Mouse (Mus musculus): ENCODE data around the gene Slc25a44.

The Slc25a44 gene

DNA sequence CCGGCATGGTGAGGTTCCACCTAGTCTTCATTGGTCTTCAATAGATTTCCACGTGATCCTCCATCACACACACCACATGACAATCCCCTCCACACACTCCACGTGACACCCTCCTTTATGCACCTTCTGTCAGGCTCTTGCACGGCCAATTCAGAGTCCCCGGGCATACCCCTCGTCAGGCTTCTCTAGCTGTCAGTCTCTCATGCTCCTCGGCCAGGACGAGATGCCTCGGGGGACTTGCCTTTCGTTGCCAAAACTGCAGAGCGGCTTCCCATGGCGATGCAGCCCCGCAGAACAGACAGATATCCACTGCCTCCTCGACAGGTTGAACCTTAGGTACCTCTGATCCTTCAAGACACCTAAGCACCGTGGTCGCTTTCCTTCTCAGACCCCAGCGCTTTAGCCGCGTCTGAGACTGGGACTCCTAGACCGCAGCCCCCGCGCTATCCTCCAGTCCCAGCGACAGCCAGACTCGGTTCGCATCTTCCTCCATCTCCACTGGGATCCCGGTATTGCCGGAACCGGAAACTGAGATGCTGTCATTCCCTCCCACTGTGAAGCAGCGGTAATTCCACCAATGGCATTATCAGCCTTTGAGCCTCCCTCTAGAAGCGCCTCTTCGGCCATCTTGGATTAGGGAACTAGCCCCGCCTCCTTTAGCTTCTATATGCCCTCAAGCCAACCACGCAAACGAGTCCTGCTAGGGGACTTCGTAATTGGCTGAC, at the start of gene Slc25a44:
Gene Slc25a44 (minus strand): TSS at position 535 of the 725 bp plus-strand sequence.
- peak; percentile 90 for DNase-seq (ENCODE audit: low spot score)

DNA sequence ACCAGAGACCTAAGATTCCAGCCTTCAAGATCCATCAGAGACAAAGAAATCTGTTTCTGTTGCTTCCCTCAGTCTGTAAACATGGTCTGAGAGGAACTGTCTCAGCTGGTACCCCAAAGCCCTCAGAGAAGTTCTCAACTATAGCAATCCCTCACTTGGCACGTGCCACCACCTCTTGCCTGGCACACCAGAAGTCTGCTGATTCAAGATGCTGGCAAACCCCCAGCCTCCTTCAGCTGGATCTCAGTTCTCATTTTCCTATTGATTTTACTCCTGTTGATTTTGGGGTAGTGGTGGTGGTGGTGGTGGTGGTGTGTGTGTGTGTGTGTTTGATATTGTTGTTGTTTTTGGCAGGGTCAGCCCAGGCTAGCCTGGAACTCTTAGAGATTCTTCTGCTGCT, 48.6 kb upstream of the Slc25a44 start:
- no peak for DNase-seq (ENCODE audit: low spot score)

DNA sequence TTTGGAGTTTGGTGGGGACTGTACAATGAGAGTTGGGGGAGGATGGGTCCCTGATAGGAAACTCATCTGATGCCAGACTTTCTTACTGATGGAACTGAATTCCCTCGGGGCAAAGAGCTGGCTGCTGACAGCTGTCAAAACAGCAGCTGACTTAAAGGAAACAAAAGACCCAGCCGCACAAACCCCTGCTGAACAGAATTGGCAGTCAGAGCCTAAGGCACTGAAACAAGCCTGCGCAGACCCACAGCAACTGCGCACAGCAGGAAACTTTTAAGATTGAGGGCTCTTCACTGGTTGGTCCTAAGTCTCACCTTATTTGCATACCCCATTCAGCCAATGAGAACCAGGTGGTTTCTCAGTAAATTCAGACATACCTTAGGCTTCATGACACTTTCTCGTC, 48.1 kb upstream of the Slc25a44 start:
- no peak for DNase-seq (ENCODE audit: low spot score)

DNA sequence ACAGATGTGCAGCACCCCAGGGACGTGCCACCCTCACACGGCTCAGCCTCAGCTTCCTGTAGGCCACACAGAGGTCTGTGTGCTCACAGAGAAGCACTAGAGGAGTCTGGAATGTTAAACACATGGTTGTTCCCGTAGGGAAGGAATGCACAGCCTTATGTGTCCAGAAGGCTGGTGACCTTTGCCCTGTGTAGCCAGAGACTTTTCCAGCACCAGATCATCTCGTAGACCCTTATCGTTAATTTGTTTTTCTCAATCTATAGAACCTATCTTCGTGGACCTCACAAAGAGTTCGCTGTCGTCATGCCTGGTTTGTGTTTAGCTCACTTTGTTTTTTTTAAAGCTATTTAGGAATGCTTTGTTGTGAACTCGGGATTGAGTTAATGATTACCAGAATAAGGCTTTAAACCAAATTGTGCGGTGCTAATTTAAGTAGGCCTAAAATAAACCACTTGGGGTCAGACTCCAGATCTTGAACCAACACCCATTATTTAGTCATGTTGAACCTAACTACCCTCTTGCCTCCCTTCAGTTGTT, 46.1 kb upstream of the Slc25a44 start:
- no peak for DNase-seq (ENCODE audit: low spot score)

DNA sequence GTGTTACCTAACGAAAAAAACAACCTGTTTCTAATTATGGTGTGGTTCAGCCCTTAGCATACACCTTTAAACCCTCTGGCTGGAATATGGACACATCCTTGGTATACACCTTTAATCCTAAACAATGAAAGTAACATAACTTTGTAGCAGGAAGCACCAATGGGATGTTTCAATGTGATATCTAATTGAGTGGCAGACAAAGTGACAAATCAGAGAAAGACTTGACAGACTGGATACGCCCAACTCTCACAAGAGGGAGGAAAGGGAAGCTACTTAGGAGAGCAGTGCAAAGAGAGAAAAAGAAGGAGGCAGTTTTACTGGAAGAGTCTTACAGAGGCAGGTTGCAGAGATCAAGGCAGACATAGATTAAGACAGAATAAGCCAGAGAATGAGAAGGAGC, 44.5 kb upstream of the Slc25a44 start:
- DNase-seq (ENCODE audit: low spot score), result no peak

DNA sequence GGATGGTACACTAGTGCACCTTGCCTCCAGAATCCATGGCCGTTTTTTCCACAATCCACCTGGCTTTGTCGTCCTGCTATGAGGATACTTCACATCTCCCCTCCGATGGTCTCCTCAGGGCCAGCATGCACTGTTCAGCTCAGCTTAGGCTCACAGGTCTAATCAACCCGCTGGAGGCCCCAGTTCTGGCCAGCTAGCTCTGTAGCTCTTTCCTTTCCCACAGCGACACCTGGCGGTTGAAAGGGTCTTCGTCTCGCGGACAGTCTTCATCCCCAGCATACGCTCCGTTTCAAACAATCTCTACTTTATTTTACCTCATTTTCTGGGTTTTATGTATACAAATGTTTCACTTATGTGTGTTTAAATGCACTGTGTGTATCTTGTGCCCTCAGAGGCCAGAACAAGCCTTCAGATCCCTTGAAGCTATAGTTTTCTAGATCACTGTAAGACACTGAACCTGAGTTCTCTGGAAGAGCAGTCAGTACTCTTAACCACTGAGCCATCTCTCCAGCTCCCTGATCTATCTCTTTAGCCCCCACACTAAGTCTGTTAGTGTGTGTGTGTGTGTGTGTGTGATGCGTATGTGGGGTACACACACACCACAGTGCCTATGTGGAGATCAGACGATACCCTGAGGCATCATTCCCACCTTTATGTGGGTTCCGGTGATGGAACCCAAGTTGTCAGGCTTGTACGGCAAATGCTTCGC, 42.3 kb upstream of the Slc25a44 start:
- peak; percentile 81 for DNase-seq (ENCODE audit: low spot score)

DNA sequence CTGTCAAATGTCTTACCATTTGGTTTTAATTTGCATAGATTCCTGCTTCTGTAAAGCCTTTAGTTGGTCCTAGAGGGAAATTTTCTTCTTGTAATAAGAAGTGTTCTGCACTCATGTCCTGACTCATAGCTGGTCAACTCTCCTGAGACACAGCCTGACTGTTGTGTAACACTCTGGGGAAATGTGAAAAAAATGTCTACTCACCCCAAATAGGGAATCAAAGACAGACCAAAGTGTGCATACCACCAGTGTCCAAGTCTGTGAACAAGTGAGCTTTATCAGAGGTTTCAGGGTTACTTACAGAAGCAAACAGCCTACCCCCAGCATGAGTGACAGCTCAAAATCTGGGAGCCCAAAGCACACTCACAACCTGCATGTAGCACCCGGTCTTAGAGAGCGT, 40.2 kb upstream of the Slc25a44 start:
- no peak for DNase-seq (ENCODE audit: low spot score)

DNA sequence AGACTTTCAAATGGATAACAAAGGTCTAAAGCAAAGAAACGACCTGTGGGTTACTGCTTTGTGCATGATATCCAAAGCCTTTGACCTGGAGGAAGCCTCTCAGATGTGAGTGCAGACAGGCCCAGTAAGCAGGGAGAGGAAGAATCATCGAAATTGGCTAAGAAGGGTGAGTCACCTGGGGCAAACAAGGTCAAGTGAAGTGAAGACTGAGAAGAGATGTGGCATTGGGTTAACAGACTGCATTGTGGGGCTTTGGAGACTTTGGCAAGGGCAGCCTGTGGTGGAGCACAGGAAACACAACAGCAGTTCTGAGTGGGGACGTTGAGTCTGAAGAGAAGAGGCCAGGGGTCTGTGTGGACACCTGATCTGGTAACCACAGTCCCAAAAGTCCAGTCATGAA, 39.5 kb upstream of the Slc25a44 start:
- no peak for DNase-seq (ENCODE audit: low spot score)

DNA sequence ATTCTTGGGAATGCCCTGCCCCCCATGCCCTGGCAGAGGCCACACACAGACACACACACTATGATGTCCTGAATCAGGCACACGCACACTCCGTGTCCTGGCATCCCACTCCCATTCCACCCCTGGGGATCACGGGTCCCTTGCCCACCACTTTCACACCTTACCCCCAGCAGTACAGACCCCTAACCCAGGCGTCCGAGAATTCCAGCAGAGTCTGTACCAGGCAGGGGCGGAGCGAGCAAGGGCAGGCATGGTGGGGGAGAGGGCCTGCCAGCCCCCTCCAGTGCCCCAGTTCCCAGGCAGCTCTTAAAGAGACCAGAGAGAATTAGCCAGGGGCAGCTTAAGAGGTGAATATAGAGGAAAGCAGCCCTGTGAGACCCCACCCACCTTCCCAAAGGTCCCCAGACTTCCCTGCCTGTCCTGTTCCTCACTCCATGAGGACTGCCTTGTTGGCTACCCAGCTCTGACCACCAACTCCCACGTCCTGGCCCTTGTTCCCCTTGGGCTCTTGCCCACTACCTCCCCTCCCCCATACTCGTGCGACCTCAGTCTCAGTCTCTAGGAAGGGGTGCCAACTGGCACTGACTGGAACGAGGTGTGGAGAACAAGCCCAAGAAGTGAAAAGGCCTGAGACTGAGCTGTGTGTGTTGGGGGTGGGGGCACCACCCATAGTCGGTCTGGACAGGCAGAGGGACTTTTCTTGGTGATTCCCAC, 36.2 kb upstream of the Slc25a44 start, which contains the start of gene Sema4a:
Gene Sema4a (minus strand): TSS at position 200 of the 714 bp plus-strand sequence.
- DNase-seq (ENCODE audit: low spot score), result no peak

DNA sequence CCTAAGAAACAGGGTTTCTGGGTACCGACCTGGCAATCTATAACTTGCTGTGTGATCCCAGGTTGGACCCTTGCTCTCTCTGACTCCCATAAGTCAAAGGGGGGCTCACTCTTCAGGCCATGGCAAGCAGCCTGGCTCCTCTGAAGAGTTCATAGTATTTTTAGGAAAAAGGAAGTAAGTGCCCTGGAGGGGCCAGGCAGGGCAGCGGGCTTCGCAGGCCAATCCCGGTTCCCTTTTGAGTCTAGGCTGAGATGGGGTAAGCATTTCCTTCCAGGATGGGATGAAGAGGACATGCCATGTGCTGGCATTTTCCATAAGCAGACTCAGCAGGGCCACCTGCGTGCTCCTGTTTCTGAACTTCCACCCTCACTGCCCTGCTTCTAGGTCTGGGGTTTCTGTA, 35.1 kb upstream of the Slc25a44 start:
- no peak for DNase-seq (ENCODE audit: low spot score)

DNA sequence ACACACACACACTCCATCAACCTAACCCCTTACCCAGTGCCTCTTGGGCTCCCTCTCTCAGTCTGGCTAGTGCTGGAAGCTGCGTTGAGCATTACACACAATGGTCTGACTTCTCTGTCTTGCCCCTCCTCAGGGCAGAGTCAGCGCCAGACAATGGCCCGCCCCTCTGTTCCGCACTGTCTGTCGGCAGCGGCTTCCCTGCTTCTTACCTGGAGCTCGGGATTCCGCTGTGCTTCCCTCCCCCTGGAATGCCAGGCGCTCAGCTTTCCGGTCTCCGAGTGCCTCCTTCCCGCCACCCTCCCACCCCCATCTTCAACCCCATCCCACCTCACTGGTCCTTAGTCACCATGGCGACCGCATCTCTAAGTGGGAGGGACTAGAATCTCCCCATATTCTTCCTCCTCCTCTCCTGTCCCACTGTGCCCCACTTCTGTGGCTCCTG, 33.9 kb upstream of the Slc25a44 start:
- DNase-seq (ENCODE audit: low spot score), result no peak

DNA sequence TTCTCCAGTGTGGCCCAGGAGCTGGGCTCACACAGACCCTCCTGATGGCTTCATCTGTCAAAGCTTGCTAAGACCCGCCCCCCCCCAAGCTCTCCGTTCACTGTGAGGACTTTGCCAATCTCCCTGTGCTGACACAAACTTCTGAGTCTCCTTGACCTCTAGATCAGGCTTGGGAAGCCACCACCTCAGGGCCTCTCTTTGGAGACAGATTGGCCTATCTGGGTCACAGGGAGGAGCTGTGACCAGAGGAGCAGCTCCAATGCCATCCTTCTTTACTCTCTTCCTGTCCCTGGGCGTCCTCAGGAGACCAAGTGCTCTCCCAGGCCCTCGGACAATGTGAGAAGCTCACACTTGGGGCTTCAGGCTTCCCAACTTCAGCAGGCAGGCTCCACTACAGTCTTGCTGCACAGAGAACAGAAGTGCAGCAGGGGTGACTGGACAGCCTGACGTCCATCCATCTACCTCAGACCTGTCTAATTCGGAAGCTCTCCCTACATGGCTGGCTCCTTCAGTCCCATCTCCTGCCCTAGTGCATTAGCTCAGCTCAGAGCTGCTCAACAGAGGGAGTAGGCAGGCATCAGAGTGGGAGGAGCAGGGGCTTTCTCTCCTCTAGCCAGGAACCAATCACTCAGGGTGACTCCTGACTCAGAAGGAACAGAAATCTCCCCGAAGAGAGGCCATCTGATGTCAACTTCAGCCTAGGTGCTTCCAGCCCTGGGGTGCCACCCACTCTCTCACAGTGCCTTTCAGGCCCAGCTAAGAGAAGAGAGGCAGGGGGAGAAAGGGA, 32.0 kb upstream of the Slc25a44 start:
- DNase-seq (ENCODE audit: low spot score), result no peak

DNA sequence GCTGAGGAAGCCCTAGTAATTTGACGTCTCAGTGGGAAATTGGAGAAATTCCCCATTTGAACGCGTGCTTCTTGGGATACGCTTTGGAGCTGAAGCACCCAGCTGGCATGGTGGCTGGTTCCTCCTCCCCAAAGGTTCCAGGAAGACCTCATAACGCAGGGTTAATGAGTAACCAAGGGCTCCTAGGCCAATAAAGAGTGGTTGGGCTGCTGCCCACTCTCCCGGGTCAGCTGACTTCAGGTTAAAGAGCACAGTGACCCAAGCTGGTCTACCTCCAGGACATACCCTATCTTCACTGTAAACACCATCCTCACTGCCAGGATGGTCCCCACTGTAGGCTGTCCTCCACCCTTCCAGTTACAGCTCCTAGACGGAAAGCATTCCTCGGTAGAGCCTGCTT, 31.4 kb upstream of the Slc25a44 start:
- DNase-seq (ENCODE audit: low spot score), result no peak

DNA sequence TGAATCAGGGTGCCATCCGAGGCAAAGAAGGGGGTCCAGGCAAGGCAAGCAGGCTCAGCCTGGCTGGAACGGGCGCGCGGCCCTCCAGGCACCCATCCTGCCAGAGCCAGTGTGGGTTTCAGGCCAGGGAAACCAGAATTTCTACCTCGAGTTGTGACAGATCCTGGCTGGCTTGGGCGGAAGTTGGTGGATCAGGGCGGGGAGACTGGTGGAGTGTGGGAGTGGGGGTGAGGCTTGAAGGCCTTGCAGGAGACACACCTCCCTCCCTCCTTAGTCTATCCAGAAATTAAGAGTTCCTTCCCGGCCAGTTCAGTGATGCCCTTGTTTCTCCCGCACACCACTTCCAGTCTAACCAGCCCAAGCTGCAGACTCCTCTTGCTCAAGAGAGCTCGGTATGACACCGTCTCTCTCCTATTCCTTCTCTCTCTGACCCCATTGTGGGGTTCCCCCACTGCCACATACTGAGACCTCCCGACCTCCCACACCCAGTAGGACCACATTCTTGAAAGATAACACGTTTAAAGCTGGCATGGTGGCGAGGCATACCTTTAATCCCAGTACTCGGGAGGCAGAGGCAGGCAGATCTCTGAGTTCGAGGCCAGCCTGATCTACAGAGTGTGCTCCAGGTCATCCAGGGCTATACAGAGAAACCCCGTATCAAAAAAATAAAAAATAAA, 30.8 kb upstream of the Slc25a44 start:
- no peak for DNase-seq (ENCODE audit: low spot score)

DNA sequence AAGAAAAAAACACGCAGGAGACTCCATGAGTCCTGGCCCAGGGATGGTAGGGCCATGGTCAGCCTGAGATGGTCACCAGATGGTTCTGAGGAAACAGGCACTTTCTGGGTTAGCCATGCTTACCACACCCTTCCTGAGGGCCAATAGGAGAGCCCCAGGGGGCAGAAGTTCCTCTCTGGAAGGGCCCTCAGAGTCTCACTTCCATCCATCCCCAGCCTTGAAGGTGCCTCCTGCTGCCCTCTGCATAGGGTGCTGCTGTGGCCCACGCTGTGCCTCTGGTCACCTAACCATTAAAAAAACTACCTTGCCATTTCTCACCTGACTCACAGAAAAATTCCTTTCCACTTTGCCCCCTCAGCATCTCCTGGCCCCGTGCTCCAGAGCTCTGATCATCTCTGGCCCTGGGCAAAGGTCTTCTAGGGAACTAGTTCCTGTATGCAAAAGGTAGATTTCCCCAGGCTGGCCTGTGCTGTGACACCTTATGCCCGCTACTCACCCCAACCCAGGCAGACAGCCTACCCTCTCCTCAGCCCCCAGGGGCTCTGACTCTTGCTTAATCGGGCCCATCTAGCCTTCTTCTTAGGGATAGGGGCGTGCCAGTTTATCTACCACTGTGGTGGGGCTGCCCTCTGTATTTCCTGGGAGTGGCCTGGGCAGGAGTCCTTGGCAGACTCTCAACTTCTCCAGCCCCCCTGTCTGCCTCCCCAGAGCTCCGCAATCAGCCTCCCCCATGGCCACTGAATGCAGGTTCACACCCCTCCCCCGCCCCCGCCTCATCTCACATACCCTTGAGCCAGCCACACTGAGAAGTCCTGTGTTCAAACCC, 30.0 kb upstream of the Slc25a44 start:
- no peak for DNase-seq (ENCODE audit: low spot score)

DNA sequence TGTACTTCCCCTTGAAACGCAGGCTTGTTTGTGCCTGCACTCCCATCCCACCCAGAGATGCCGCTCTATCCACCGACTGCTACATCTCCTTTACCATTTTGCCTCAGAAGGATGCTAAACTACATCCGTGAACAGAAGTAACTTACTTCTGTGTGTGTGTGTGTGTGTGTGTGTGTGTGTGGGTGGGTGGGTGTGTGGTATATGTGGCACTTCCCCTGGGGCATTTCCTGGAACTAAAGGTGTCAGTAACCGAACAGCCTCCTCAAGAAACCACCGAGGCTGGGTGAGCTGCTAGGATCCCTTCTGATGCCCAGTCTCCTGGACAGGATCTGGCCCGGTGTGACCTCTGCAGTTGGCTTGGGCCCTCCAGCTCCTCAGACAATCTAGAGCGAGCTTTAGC, 29.0 kb upstream of the Slc25a44 start:
- no peak for DNase-seq (ENCODE audit: low spot score)

DNA sequence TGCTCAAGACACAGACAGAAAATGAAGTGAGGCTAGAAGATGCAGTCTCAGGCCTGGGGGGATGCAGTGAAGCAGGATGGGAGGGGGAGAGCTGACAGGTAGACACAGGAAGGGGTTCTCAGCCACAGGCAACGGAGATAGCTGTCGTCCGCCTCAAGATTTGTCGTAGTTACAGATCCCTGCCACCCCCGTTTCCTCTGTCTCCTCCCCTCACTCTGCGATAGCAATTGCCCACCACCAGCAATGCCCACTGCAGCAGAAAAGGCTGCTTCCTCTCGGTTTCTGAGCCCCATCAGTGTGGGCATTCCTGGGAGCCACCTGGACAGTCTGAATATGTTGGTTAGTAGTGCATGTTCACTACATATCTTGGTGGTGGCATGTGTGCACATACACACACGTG, 28.4 kb upstream of the Slc25a44 start:
- DNase-seq (ENCODE audit: low spot score), result no peak

DNA sequence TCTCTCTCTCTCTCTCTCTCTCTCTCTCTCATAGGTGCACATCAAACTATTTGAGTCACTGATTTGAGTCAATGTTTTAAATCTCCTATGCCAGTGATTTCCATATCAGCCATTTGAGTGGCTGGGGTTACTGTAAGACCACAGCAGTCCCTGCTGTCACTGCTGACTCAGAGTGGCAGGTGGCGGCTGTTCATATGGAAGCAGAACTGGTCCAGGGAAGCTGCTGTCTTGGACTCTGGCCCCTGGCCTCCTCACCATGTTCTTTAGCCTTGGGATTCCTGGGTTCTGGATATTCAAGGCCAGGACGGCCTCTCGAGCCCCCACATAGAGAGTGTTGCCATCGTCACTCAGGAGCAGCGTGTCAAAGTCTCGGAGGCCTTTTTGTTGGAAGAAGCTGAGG, 27.8 kb upstream of the Slc25a44 start:
- DNase-seq (ENCODE audit: low spot score), result no peak

DNA sequence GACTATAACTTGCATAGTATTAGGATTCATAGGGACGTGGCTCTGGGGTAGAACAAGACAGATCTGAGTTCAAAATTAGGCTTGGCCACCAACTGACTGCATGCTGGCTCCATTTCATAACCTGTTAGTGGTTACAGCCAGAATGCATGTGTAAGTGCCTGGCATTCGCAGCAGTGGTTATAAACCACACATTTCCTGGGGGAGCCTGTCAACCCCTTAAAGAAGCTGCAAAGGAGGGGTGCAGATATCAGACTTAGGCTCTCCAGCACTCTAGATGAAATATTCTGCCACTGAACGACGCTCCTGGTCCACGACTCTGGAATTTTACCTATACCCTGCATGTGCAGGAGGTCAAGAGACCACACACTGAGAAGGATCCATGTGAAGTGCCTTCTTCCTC, 27.3 kb upstream of the Slc25a44 start:
- no peak for DNase-seq (ENCODE audit: low spot score)

DNA sequence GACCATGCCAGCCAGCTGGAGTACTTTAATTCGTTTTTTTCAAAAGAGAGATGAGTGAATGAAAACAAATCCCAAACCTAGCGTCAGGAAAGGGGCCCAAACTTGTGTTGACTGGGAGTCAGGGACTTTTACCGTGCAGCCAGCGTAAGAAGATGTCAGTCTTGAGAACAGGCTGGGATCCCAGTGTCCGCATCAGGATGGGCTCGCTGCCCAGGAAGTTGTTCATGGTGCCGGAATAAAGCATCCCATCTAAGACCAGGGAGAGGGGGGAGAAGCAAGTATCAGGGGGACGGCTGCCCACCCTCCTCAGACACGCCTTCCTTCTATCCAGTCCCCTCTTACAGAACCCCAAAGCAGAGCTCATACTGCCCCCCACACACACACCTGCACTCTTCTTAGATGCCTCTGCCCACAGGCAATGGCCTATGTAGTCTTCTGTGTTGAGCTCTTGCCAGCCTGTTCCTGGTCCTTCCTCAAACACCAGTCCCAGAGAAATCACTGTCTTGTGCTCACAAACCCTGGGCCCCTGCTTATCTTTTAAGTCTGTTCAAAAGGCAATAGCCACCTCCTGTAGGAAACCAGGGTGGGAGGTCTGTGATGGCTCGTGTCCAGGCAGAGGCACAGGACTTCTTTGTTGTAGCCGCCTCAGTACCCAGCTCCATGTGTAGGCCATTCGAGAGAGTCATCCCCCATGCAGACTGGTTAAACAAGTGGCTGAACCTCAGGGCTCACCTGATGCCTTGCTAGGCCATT, 25.6 kb upstream of the Slc25a44 start:
- no peak for DNase-seq (ENCODE audit: low spot score)

Data from layer of hippocampus, adult 9-10 months (tissue).